Mouse (Mus musculus) urinary bladder, postnatal 4 days (tissue): ENCODE results near the gene Lingo1.

Experiments
- DNase-seq, 2 experiments: peaks; one replicate each; pipeline ENCODE4 v3.0.0; 2021 to 2022; ENCODE audit warnings: low spot score in 2 of 2

Gene Lingo1

DNA sequence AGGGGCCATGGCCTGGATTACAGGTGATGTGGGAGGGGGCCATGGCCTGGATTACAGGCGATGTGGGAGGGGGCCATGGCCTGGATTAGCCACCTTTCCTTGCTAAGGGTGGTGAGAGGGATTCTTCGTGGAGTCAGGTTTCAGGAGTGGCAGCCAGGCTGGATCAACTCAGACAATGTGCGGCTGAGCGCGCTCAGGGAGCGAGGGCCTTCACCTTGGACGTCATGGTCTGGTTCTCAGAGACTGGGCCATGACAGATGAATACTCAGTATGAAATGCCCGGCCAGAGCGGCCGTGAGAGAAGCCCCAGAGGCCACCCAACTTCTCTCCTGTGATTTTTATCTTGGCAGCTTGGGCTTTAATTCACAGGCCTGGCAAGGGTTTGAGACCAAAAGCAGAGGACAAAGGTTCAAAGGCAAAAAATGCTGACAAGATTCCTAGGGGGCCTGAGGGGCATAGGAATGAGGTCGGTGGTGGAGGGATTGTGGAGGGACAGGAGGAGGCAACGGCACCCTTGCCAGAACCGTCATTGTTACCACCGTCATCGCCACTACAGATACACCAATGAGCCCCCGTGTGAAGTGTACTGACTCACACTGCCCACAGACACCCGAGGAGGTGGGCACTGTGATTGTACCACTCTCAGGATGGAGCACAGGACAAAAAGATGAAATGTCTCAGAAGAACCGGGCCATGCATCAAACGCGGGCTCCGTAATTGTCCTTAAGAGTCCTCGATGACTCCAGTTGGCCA, 117.2 kb downstream of the Lingo1 start:
- no peak for DNase-seq

- DNase-seq, result no peak
These were observed 120.6 kb downstream of the Lingo1 start for GRCm38 (mm10) chr9:56675696-56676095.

DNA sequence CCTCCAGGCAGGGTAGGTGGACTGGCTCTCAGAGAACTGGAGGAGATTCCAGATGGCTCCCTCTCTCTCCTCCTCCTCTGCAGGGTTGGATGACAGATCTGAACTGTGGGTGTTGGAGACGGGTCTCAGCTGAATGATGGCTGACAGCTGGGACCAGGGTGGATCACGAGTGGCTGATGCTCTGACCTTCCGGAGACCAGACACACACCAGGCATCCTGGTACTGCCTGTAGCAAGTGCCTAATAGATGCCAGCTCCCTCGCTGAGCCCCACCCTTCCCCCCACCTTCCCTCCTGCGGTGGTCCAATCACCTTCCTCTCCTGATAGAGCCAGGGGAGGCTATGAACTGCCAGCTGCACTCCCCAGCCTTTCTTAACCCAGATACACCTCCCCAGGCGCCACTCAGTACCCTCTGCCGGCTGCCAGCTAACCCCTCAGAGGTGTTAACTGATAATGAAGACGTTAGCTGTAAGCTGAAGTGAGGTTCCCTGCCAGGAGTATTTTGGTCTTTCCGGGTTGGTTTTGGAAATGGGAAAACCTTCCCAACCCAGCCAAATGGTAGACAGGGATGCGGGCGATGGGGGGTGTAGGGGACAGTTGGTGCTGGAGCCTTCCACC, 126.6 kb downstream of the Lingo1 start:
- DNase-seq, result no peak

- DNase-seq, result no peak
These were observed 132.1 kb downstream of the Lingo1 start for GRCm38 (mm10) chr9:56664136-56664535.

DNA sequence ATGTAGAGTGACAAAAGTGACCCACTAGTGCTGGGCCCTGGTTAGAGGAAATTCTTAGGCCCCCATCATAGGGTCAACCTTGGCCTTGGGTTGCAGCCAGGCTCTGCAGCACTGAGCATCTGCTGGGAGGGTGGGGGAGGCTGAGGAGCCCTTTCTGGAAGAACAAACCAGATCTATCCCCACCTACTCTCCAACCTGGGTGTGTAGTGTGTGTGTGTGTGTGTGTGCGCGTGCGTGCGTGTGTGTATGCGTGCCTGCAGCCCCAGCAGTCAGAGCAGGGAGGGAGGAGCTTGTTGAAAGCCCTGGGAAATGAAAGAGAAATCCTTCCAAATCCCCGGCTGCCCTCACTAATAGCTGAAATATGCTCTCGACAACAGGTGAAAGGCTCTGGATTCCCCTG, 133.3 kb downstream of the Lingo1 start:
- DNase-seq, result no peak

- no peak for DNase-seq
These were observed 133.9 kb downstream of the Lingo1 start for GRCm38 (mm10) chr9:56662405-56662804.

DNA sequence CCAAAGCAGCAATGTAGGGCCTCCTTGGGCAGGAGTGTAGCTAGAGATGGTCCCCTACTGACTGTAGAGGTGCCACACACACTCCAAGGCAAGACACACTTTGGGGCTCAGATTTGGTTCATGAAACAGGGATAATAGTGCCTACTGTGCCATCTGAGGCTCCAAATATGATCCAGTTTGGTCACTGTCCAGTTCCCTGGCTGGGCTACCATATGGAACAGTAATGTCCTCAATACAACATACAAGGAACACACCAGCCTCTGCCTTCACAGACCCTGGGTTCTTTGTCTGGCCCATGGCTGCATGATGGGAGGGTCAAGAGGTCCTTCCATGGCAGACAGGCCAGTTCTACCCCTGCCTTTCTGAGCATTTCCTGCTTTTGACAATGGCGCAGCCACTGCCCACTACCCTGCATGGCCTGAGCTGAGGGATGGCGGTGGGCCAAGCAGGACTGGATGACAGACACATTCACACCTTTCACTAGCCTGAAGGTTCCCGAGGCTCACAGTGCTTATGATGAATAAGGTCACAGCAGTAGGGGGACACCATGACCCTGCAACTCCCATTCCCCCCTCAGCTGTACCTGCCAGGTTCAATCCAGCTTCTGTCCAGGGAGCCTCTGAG, 134.9 kb downstream of the Lingo1 start:
- DNase-seq, result no peak

DNA sequence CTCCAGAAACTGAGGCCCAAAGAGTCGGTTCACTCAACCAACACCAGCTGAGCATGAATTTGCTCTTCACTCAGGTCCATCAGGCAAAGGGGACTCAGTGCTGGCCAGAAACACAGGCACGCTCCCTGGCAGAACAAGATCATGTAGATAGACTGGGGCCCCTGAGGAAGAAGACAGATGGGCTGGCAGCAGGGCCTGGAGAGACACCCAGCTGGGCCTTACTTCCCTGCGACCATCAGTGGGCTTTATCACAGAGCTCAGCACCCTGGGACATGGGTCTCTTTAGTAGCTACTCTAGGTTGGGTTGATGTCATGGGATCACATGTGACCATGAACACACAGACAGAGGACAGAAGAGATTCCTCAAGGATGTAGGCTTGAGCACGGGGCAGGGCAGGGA, 137.7 kb downstream of the Lingo1 start:
- no peak for DNase-seq

DNA sequence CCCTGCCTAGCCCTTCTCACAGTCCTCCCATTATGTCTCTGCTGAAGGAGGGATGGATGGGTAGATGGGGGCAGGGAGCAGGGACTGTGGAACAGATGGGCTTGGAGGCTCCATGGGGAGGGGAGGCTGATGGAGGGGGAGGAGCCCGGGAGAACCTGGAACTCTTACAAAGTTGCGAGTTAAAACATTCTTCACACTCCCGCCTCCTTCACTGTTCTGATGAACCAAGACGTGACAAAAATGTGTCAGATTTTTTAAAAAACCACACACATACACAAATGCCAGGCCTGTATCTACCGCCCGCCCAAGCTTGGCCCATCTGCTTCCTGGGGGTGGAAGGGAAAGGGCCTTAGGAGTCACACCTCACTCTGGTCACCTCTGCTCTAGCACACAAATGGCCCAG, 138.3 kb downstream of the Lingo1 start:
- no peak for DNase-seq

GRCm38 (mm10) chr9:56656766-56657542, 139.3 kb downstream of the Lingo1 start:
- DNase-seq, result no peak

- no peak for DNase-seq
These were observed 141.1 kb downstream of the Lingo1 start for GRCm38 (mm10) chr9:56655167-56655566.

- DNase-seq, result no peak
These were observed 143.7 kb downstream of the Lingo1 start for GRCm38 (mm10) chr9:56652551-56652950.

GRCm38 (mm10) chr9:56651586-56651985, 144.7 kb downstream of the Lingo1 start:
- no peak for DNase-seq

DNA sequence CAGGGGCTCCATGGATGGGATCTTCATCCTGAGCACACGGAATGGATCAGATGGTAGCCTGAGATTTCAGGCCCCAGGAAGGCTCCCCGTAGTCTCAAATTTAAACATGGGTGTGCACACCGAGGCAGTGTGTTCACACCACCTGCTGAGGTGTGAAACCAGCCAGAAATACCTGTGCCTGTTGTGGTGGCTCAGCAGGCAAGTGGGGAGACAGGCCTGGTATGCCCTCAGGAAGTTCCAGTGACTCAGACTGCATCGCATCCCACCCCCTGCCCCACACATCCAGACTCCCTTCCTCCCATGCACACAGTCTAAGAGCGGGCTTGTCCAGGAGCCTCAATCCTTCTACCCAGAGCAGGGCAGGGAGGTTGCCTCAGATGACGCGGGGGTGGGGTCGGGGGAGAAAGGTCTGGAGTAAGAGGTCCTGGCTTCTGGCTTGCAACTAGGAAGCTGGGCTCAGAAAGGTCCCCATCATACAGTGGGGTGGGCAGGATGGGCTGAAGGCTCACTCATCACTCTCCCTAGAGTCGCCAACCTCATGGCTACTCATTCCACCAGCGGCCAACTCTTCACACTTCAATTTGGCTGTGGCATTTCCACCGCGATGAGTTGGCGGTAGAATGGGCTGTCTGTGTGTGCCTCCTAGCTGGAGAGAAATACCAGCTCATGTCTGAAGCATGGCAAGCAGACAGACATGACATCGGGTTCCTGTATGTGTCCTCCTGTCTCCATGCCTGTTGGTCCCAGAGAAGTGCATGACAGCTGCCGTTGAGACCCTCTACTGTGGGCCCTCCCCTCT, 149.8 kb downstream of the Lingo1 start:
- DNase-seq, result no peak

- DNase-seq, result no peak
These were observed 152.8 kb downstream of the Lingo1 start for GRCm38 (mm10) chr9:56643474-56643873.

- no peak for DNase-seq
These were observed 157.9 kb downstream of the Lingo1 start for GRCm38 (mm10) chr9:56638226-56638905.

DNA sequence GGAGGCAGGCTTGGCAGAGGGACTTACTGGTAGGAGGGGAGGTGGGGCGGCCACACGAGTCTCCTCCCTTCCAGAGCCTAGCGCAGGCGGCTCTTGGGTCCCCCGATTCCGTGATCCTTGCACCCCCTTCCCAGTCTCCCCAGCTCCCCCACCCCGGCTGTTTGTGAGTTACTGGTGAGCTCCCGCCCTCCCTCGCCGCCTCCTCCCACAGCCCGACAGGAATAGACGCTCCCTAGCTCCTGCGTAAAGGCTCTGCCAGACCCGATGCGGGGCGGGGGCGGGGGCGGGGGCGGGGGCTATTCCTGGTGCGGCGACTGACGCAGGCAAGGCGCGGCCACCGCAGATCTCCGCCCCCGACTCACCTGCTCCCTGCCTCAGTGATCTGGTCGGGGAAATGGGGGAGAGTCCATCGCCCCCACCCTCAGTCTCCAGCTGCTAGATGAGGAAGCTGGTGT, 158.8 kb downstream of the Lingo1 start:
- no peak for DNase-seq

GRCm38 (mm10) chr9:56636766-56637402, 159.4 kb downstream of the Lingo1 start:
- no peak for DNase-seq

DNA sequence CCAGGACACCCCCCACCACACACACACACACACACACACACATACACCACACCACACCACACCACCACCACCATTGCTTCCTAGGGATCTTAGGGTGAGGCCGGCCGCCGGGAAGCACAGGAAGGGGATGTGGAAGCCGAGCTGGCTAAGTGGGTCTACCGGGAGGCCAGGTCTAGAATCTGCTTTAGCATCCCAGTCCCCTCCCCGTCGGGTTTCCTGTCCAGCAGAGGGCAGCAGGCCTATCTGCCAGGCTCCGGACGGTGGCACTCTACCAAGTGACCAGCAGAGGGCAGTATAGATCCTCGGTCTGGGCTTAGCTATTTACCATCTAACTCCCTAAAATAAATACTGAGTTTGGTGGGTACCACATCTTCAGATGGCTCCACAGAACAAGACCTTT, 160.1 kb downstream of the Lingo1 start:
- DNase-seq, result peak; percentile 76 to 91

GRCm38 (mm10) chr9:56635498-56636121, 160.7 kb downstream of the Lingo1 start:
- peak in 1 of 2 experiments; percentile 36 for DNase-seq
